8 mouse cellular contexts compared by ENCODE assay signal in the genomic region with DNA sequence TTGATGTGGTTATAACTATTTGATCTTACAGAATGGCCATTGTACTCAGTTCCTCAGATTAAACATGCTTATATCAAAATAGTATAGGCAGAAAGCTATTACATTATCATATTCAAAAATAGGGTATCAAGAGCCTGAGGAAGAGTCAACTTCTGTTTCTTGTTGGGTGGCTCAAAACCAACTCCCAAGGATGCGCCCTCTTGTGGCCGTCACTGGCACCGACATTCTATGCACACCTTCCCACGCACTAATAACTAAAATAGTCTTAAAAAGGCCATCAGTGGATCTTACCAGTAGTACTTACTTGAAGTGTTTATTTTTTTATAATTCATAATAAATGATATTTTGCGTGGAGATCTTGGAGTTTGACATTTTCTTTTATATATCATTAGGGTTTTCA. TPM values are rescaled to one million over a fixed set of nuclear protein-coding genes. Genes with fewer than 3 reads are reported as not detected.
DNase-seq lines count a peak whose midpoint lies in the region; ATAC-seq lines count a peak whose summit lies in the region.
"Had no signal": no experiment of that assay in that cellular context is flagged by ENCODE, and none has a peak within 500 bp of the region (broad histone marks: within the 10 kb centered on the region; RNA-seq: fewer than 3 reads in every experiment).

No protein-coding gene starts in this region.

- no peak for ATAC-seq in neural tube, embryonic 15.5 days (ENCODE audit: low FRiP score)
- ATAC-seq in liver, embryonic 13.5 days (ENCODE audit: low read depth) = no peak

- no peak overlapping the region for H3K9ac ChIP-seq in neural tube, embryonic 15.5 days (replicated peaks)
- H3K9ac ChIP-seq in liver, embryonic 13.5 days = no peak overlapping the region
- H3K9ac ChIP-seq: hindbrain, embryonic 15.5 days had no signal

- DNase-seq in neural tube, embryonic 10.5 days (ENCODE audit: extremely low spot score, low spot score) = peak; percentile 66
- DNase-seq in R1 (ENCODE audit: low read depth, low spot score) = peak; percentile 81
- DNase-seq in cerebellum, postnatal 36 days = peak; percentile 35 to 49
- peak; percentile 76 for DNase-seq in heart, postnatal 4 days
- peak; percentile 32 for DNase-seq in liver, embryonic 13.5 days
- DNase-seq in right cerebral cortex, postnatal 14 days = peak; percentile 62

- no peaks in the 10 kb centered on the region for H3K27me3 ChIP-seq in neural tube, embryonic 15.5 days (replicated peaks)
- H3K27me3 ChIP-seq in liver, embryonic 13.5 days = no peaks in the 10 kb centered on the region
- H3K27me3 ChIP-seq: hindbrain, embryonic 15.5 days had no signal

- no peaks in the 10 kb centered on the region for H3K9me3 ChIP-seq in neural tube, embryonic 15.5 days (replicated peaks)
- H3K9me3 ChIP-seq in liver, embryonic 13.5 days (replicated peaks) = no peaks in the 10 kb centered on the region
- H3K9me3 ChIP-seq: hindbrain, embryonic 15.5 days had no signal

- no peak overlapping the region for H3K4me3 ChIP-seq in neural tube, embryonic 15.5 days (replicated peaks)
- H3K4me3 ChIP-seq in liver, embryonic 13.5 days (replicated peaks) = no peak overlapping the region
- H3K4me3 ChIP-seq: hindbrain, embryonic 15.5 days had no signal

- peaks cover 19% of the 10 kb centered on the region for H3K4me1 ChIP-seq in neural tube, embryonic 15.5 days
- H3K4me1 ChIP-seq in liver, embryonic 13.5 days (replicated peaks) = peaks cover 23% of the 10 kb centered on the region

- WGBS in neural tube, embryonic 15.5 days = 35% methylated on average over 5 of the region's 5 CpGs
- WGBS in liver, embryonic 13.5 days (ENCODE audit: insufficient replicate concordance) = 20% methylated on average over 5 of the region's 5 CpGs

- no peak overlapping the region for H3K27ac ChIP-seq in neural tube, embryonic 15.5 days (replicated peaks)
- H3K27ac ChIP-seq in liver, embryonic 13.5 days = no peak overlapping the region
- H3K27ac ChIP-seq: hindbrain, embryonic 15.5 days had no signal

- no peak overlapping the region for H3K4me2 ChIP-seq in neural tube, embryonic 15.5 days
- no peak overlapping the region for H3K4me2 ChIP-seq in liver, embryonic 13.5 days
- H3K4me2 ChIP-seq: hindbrain, embryonic 15.5 days had no signal

- peaks cover 23% of the 10 kb centered on the region for H3K36me3 ChIP-seq in neural tube, embryonic 15.5 days
- H3K36me3 ChIP-seq in liver, embryonic 13.5 days = peaks cover 37% of the 10 kb centered on the region

RNA-seq across cellular contexts. Expression of gene Llph, which starts 4.8 kb away (rescaled TPM):
- polyA plus RNA-seq in neural tube, embryonic 15.5 days (2015; fragmentation: Nextera tagmentation; extraction: Ambion mirVana) = 36.6 and 48.2 TPM in 2 replicates
- 1 to 10 TPM; 9.1 to 9.8 TPM for total RNA-seq in heart, postnatal 4 days (2021)
- 42.6 and 48.5 TPM in 2 replicates for polyA plus RNA-seq in liver, embryonic 13.5 days (2015; fragmentation: Nextera tagmentation; extraction: Ambion mirVana)

RNA-seq across cellular contexts. Expression of gene Irak3, which starts 29.8 kb away (rescaled TPM):
- polyA plus RNA-seq in neural tube, embryonic 15.5 days (2015; fragmentation: Nextera tagmentation; extraction: Ambion mirVana) = 0.29 and 1.2 TPM in 2 replicates
- 1 to 10 TPM; 2.0 to 2.4 TPM for total RNA-seq in heart, postnatal 4 days (2021)
- polyA plus RNA-seq in liver, embryonic 13.5 days (2015; fragmentation: Nextera tagmentation; extraction: Ambion mirVana) = 0.80 and 1.1 TPM in 2 replicates

RNA-seq across cellular contexts. Expression of gene Tmbim4, which starts 30.3 kb away (rescaled TPM):
- 107 and 114 TPM in 2 replicates for polyA plus RNA-seq in neural tube, embryonic 15.5 days (2015; fragmentation: Nextera tagmentation; extraction: Ambion mirVana)
- total RNA-seq in heart, postnatal 4 days (2021) = 10 to 100 TPM; 80.8 to 82.8 TPM
- 85.3 and 86.9 TPM in 2 replicates for polyA plus RNA-seq in liver, embryonic 13.5 days (2015; fragmentation: Nextera tagmentation; extraction: Ambion mirVana)
